Mouse (Mus musculus) Patski (cell line): ENCODE results near the gene Ankrd22. TPM values are rescaled to one million over a fixed set of nuclear protein-coding genes. Genes with fewer than 3 reads are reported as not detected.

Experiments
- ATAC-seq: fragments of 100-300 bp; one replicate; pipeline ENCODE4 v1.8.0; 2021
- CTCF ChIA-PET: fragments of 350-600 bp; sonication (Branson Sonifier 250); formaldehyde crosslinking; loops from one replicate; lab custom pipeline; 2022; ENCODE audit warnings: inconsistent platforms; lab: Charles Lee
- POLR2A ChIA-PET: fragments of 350-600 bp; sonication (Branson Sonifier 250); formaldehyde crosslinking; loops from one replicate; lab custom pipeline; 2022; ENCODE audit warnings: antibody characterized with exemption, inconsistent platforms; lab: Charles Lee
- DNase-seq: peaks from one replicate; pipeline ENCODE4 v3.0.0-alpha.2; 2011; ENCODE audit warnings: low read depth, low spot score
- H3K27me3 ChIP-seq: fragments of 371-371 bp; one replicate; pipeline ENCODE4 v1.5.1; 2021
- CTCF ChIP-seq: fragments of 100-300 bp; IDR thresholded peaks from one replicate; pipeline ENCODE4 v1.5.1; 2021
- in situ Hi-C: fragments of 300-500 bp; cut with MboI; formaldehyde crosslinking; loops from 3 replicates; pipeline ENCODE4 v1.11.1; 2018; ENCODE audit warnings: low pct_unique_long_range_greater_than_20kb, mixed read lengths
- polyA plus RNA-seq: library from polyadenylated mRNA; unstranded; gene quantifications from one replicate; pipeline ENCODE4 v1.2.3, GENCODE M21; 2021

Gene Ankrd22
- polyA plus RNA-seq, 1 experiment from 2014 or later: 0.05 TPM

GRCm38 (mm10) chr19:34199488-34199887 is 33.6 kb upstream of the Ankrd22 start:
- ATAC-seq (no peak), DNase-seq (no peak)
- TF ChIP-seq CTCF: no peak
- POLR2A ChIA-PET: no interaction called here
- CTCF ChIA-PET: interaction anchor here (1.3 kb wide), 1 partner anchor 11 kb away, joined by 4 read pairs; no protein-coding TSS in a partner anchor
- in situ Hi-C loops: no loop called here
- H3K27me3 ChIP-seq: no peaks in the 10 kb centered on the region

- ChIA-PET CTCF (interaction anchor here (1.3 to 1.5 kb wide), 2 partner anchors 12 to 14 kb away, joined by 4 read pairs; no protein-coding TSS in a partner anchor), POLR2A (interaction anchor here (0.6 kb wide), 1 partner anchor 1305 kb away, joined by 4 read pairs; no protein-coding TSS in a partner anchor)
- in situ Hi-C loops: no loop called here
- ATAC-seq (no peak), DNase-seq (no peak)
- H3K27me3 ChIP-seq: no peaks in the 10 kb centered on the region
- no peak for TF ChIP-seq CTCF
Observed at GRCm38 (mm10) chr19:34198901-34199300, 33.0 kb upstream of the Ankrd22 start.

- no peak for TF ChIP-seq CTCF
- H3K27me3 ChIP-seq: no peaks in the 10 kb centered on the region
- ATAC-seq (peak; percentile 80), DNase-seq (no peak)
- ChIA-PET CTCF (interaction anchor here (1.5 kb wide), 1 partner anchor 15 kb away, joined by 4 read pairs; no protein-coding TSS in a partner anchor), POLR2A (no interaction called here)
- in situ Hi-C loops: no loop called here
Observed at GRCm38 (mm10) chr19:34198066-34198465, 32.2 kb upstream of the Ankrd22 start.

DNA sequence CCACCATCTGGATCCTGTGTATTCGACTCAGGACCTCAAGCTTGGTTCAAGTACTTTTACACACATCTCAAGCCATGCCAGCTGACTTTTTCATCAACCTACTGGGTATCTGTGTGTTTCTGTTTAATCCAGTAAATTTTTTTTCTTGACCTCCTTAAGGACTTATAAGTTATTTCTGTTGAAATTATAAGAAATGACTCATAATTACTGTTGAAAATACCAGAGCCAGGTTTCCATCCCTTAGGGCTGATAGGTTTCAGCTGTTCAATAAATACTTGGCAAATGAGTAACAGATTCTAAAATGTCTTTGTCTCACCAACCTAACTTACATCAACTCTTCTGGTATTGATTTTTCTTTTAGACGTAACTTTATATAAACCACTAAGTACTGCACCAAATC is 29.2 kb upstream of the Ankrd22 start:
- ATAC-seq (no peak), DNase-seq (no peak)
- no peaks in the 10 kb centered on the region for H3K27me3 ChIP-seq
- ChIA-PET POLR2A (interaction anchor here (0.6 to 0.7 kb wide), 2 partner anchors 32 to 43 kb away, joined by 3 to 4 read pairs; no protein-coding TSS in a partner anchor), CTCF (interaction anchor here (1.1 to 1.6 kb wide), 3 partner anchors 20 to 42 kb away, joined by 3 to 4 read pairs (median 3); no protein-coding TSS in a partner anchor)
- no peak for TF ChIP-seq CTCF
- in situ Hi-C loops: no loop called here

GRCm38 (mm10) chr19:34194132-34194745 is 28.4 kb upstream of the Ankrd22 start:
- TF ChIP-seq CTCF: no peak
- H3K27me3 ChIP-seq: no peaks in the 10 kb centered on the region
- DNase-seq (no peak), ATAC-seq (no peak)
- CTCF ChIA-PET: interaction anchor here (1.1 to 1.3 kb wide), 2 partner anchors 20 to 55 kb away, joined by 3 read pairs; no protein-coding TSS in a partner anchor
- in situ Hi-C loops: no loop called here
- POLR2A ChIA-PET: interaction anchor here (0.6 to 0.7 kb wide), 2 partner anchors 31 to 44 kb away, joined by 3 to 4 read pairs; no protein-coding TSS in a partner anchor

- ATAC-seq (no peak), DNase-seq (no peak)
- H3K27me3 ChIP-seq: peaks cover 1% of the 10 kb centered on the region
- TF ChIP-seq CTCF: no peak
- ChIA-PET CTCF (interaction anchor here (1.1 to 1.3 kb wide), 2 partner anchors 19 to 54 kb away, joined by 3 read pairs; no protein-coding TSS in a partner anchor), POLR2A (no interaction called here)
- in situ Hi-C loops: no loop called here
Observed at GRCm38 (mm10) chr19:34193683-34194082, 27.8 kb upstream of the Ankrd22 start.

- POLR2A ChIA-PET: no interaction called here
- no peak for DNase-seq
- no peak for TF ChIP-seq CTCF
- ATAC-seq: no peak
- in situ Hi-C loops: no loop called here
- CTCF ChIA-PET: interaction anchor here (1.2 to 1.3 kb wide), 2 partner anchors 23 to 53 kb away, joined by 3 read pairs; no protein-coding TSS in a partner anchor
- peaks cover 4% of the 10 kb centered on the region for H3K27me3 ChIP-seq
Observed at GRCm38 (mm10) chr19:34193149-34193548, 27.3 kb upstream of the Ankrd22 start.

GRCm38 (mm10) chr19:34192008-34192963 is 26.4 kb upstream of the Ankrd22 start, which contains the start of gene Stambpl1:
TSS of gene Stambpl1 (plus strand) at chr19:34192229.
- POLR2A ChIA-PET: no interaction called here

GRCm38 (mm10) chr19:34191645-34192007 is 25.8 kb upstream of the Ankrd22 start:
- peaks cover 4% of the 10 kb centered on the region for H3K27me3 ChIP-seq
- ATAC-seq (no peak), DNase-seq (no peak)
- no peak for TF ChIP-seq CTCF
- CTCF ChIA-PET: interaction anchor here (1.3 kb wide), 1 partner anchor 8 kb away, joined by 4 read pairs; no protein-coding TSS in a partner anchor
- POLR2A ChIA-PET: no interaction called here
- in situ Hi-C loops: no loop called here

More at GRCm38 (mm10) chr19:34192008-34192963, 26.4 kb upstream of the Ankrd22 start, which contains the start of gene Stambpl1:
- ATAC-seq (peak; percentile 78), DNase-seq (no peak)
- in situ Hi-C loops: no loop called here
- peaks cover 4% of the 10 kb centered on the region for H3K27me3 ChIP-seq
- CTCF ChIA-PET: interaction anchor here (1.2 to 1.3 kb wide), 2 partner anchors 9 to 22 kb away, joined by 3 to 4 read pairs; no protein-coding TSS in a partner anchor
- no peak for TF ChIP-seq CTCF

DNA sequence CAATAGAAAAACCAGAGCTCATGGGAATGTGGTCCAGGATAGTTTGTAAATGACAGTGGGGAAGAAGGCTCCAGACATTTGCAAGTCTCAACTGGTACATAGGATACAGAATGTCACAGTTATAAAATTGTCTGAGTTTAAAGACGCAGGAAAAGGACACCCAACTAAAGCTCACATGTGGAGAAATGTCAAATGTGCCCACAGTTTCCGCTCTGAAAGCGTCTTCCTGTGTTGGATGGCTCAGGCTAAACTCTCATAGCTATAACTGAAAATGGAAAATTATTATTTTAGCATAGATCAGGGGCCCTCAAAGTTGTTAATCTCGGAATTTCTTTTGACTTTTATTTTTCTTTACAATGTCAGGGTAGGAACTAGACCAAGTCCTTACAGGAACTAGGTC is 21.0 kb upstream of the Ankrd22 start:
- no peak for DNase-seq
- H3K27me3 ChIP-seq: peaks cover 4% of the 10 kb centered on the region
- POLR2A ChIA-PET: interaction anchor here (1.0 kb wide), 1 partner anchor 10 kb away, joined by 3 read pairs; no protein-coding TSS in a partner anchor
- in situ Hi-C loops: no loop called here
- no peak for ATAC-seq
- TF ChIP-seq CTCF: no peak
- CTCF ChIA-PET: interaction anchor here (1.1 to 2.3 kb wide), 5 partner anchors 9 to 44 kb away, joined by 3 to 12 read pairs (median 4); no protein-coding TSS in a partner anchor
